Mouse (Mus musculus): ENCODE data around the gene Akap14.

GRCm38 (mm10) chrX:37103826-37104225, 64.8 kb downstream of the Akap14 start:
- TF ChIP-seq EP300 (IDR thresholded peaks at IDR 0.05; ENCODE audit: low read depth) (no peak), CTCF (IDR thresholded peaks at IDR 0.05; ENCODE audit: low read depth) (peak; percentile 55)

All from liver, postnatal 0 days (tissue).